Mouse (Mus musculus): ENCODE measurements around the gene Specc1l. TPM values are rescaled to one million over a fixed set of nuclear protein-coding genes. Genes with fewer than 3 reads are reported as not detected.

The Specc1l gene
- polyA plus RNA-seq, 1 experiment = 15.6 TPM

GRCm38 (mm10) chr10:75299785-75300418 lies 88.0 kb downstream of the Specc1l start:
- Histone ChIP-seq H3K4me1 (ENCODE audit: control insufficient read depth, insufficient read depth, low read length) (peaks cover 21% of the 10 kb centered on the region; the same call in 1 of the 2 replicates), H3K36me3 (ENCODE audit: control insufficient read depth, insufficient read depth, low read length) (no peaks in the 10 kb centered on the region; the same call in 1 of the 2 replicates), H3K4me3 (ENCODE audit: insufficient read depth, low read depth, low read length) (no peak overlapping the region), H3K27me3 (replicated peaks; ENCODE audit: control insufficient read depth, insufficient read depth, low read length) (no peaks in the 10 kb centered on the region), H3K27ac (ENCODE audit: insufficient read depth, low read depth, low read length) (no peak overlapping the region)
- 41% methylated on average over 5 of the region's 5 CpGs for WGBS
- TF ChIP-seq POLR2A (IDR thresholded peaks at IDR 0.05; ENCODE audit: low read depth, low read length) = no peak
- TF ChIP-seq CTCF (conservative IDR thresholded peaks at IDR 0.05; ENCODE audit: insufficient read depth, insufficient read length, low read depth, low read length) = no peak
- peak; percentile 76 for DNase-seq

DNA sequence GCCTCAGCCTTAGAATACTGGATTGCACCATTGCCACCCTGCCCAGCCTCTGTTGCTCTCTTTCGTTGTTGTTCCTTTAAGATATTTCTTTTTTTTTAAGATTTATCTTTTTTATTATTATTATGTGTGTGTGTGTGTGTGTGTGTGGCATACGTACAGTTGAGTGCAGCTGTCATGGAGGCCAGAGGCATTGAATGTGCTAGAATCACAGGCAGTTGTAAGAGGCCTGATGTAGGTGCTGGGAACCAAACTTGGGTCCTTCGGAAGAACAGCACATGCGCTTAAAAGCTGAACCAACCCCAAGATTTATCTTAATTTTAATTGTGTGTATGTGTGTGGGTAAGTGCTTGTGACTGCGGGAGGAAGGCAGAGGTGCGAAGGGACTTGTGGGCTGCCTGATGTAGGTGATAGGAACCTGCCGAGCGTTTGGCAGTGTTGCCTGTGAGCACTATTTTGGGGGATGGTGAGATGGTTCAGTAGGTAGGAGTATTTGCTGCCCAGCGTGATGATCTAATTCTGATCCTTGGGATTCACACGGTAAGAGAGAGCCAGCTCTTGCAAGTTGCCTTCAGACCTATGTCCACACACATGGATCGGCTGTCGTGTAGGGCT lies 89.4 kb downstream of the Specc1l start:
- TF ChIP-seq CTCF (conservative IDR thresholded peaks at IDR 0.05; ENCODE audit: insufficient read depth, insufficient read length, low read depth, low read length) (no peak), POLR2A (IDR thresholded peaks at IDR 0.05; ENCODE audit: low read depth, low read length) (no peak)
- 92% methylated on average over 12 of the region's 12 CpGs for WGBS
- DNase-seq = no peak
- Histone ChIP-seq H3K4me1 (ENCODE audit: control insufficient read depth, insufficient read depth, low read length) (peaks cover 16% of the 10 kb centered on the region; the same call in 1 of the 2 replicates), H3K4me3 (ENCODE audit: insufficient read depth, low read depth, low read length) (no peak overlapping the region), H3K27ac (ENCODE audit: insufficient read depth, low read depth, low read length) (no peak overlapping the region), H3K27me3 (replicated peaks; ENCODE audit: control insufficient read depth, insufficient read depth, low read length) (no peaks in the 10 kb centered on the region), H3K36me3 (ENCODE audit: control insufficient read depth, insufficient read depth, low read length) (no peaks in the 10 kb centered on the region; the same call in 1 of the 2 replicates)

- WGBS = 96% methylated on average over 4 of the region's 4 CpGs
- Histone ChIP-seq H3K4me1 (ENCODE audit: control insufficient read depth, insufficient read depth, low read length) (peaks cover 16% of the 10 kb centered on the region; the same call in 1 of the 2 replicates), H3K36me3 (ENCODE audit: control insufficient read depth, insufficient read depth, low read length) (no peaks in the 10 kb centered on the region; the same call in 1 of the 2 replicates), H3K27me3 (replicated peaks; ENCODE audit: control insufficient read depth, insufficient read depth, low read length) (no peaks in the 10 kb centered on the region), H3K27ac (ENCODE audit: insufficient read depth, low read depth, low read length) (no peak overlapping the region), H3K4me3 (ENCODE audit: insufficient read depth, low read depth, low read length) (no peak overlapping the region)
- TF ChIP-seq POLR2A (IDR thresholded peaks at IDR 0.05; ENCODE audit: low read depth, low read length) = no peak
- no peak for TF ChIP-seq CTCF (conservative IDR thresholded peaks at IDR 0.05; ENCODE audit: insufficient read depth, insufficient read length, low read depth, low read length)
- no peak for DNase-seq
These were observed 90.1 kb downstream of the Specc1l start for GRCm38 (mm10) chr10:75301937-75302336.

DNA sequence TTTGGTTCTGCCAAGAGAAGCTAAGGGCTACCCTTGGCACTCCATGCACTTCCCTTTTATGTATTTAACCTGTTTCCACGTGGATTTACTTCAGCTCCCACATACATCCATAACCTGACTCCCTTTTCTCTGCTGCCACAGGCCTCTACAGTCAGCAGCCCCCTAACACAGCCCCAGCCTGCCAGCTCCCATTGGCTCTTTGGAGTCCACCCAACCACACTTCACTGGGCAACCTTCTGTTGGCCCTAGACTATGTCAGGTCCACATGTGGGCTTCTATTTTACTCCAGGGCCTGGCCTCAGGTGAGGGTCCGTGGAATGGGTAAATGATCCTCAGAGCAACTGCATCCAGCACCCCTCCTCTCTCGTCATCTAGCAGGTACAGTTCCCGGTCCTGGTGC lies 90.7 kb downstream of the Specc1l start:
- TF ChIP-seq POLR2A (IDR thresholded peaks at IDR 0.05; ENCODE audit: low read depth, low read length) (no peak), CTCF (conservative IDR thresholded peaks at IDR 0.05; ENCODE audit: insufficient read depth, insufficient read length, low read depth, low read length) (no peak)
- no peak overlapping the region for H3K27ac ChIP-seq (ENCODE audit: insufficient read depth, low read depth, low read length)
- WGBS = 82% methylated on average over 4 of the region's 4 CpGs
- peaks cover 14% of the 10 kb centered on the region; the same call in 1 of the 2 replicates for H3K4me1 ChIP-seq (ENCODE audit: control insufficient read depth, insufficient read depth, low read length)
- no peaks in the 10 kb centered on the region for H3K27me3 ChIP-seq (replicated peaks; ENCODE audit: control insufficient read depth, insufficient read depth, low read length)
- H3K36me3 ChIP-seq (ENCODE audit: control insufficient read depth, insufficient read depth, low read length) = no peaks in the 10 kb centered on the region; the same call in 1 of the 2 replicates
- no peak overlapping the region for H3K4me3 ChIP-seq (ENCODE audit: insufficient read depth, low read depth, low read length)
- DNase-seq = no peak

GRCm38 (mm10) chr10:75303324-75304048 lies 91.6 kb downstream of the Specc1l start:
- Histone ChIP-seq H3K27ac (ENCODE audit: insufficient read depth, low read depth, low read length) (no peak overlapping the region), H3K4me3 (ENCODE audit: insufficient read depth, low read depth, low read length) (no peak overlapping the region), H3K27me3 (replicated peaks; ENCODE audit: control insufficient read depth, insufficient read depth, low read length) (no peaks in the 10 kb centered on the region), H3K4me1 (ENCODE audit: control insufficient read depth, insufficient read depth, low read length) (peaks cover 13% of the 10 kb centered on the region; the same call in 1 of the 2 replicates), H3K36me3 (ENCODE audit: control insufficient read depth, insufficient read depth, low read length) (0 out of 2 replicates have a peak, but pooled peaks cover 2% of the 10 kb centered on the region)
- 73% methylated on average over 8 of the region's 8 CpGs for WGBS
- no peak for DNase-seq
- TF ChIP-seq CTCF (conservative IDR thresholded peaks at IDR 0.05; ENCODE audit: insufficient read depth, insufficient read length, low read depth, low read length) = no peak
- TF ChIP-seq POLR2A (IDR thresholded peaks at IDR 0.05; ENCODE audit: low read depth, low read length) = no peak

- no peak for DNase-seq
- H3K36me3 ChIP-seq (ENCODE audit: control insufficient read depth, insufficient read depth, low read length) = 0 out of 2 replicates have a peak, but pooled peaks cover 2% of the 10 kb centered on the region
- WGBS = 46% methylated on average over 5 of the region's 5 CpGs
- no peaks in the 10 kb centered on the region for H3K27me3 ChIP-seq (replicated peaks; ENCODE audit: control insufficient read depth, insufficient read depth, low read length)
- peak overlapping the region; percentile 39 for H3K27ac ChIP-seq (ENCODE audit: insufficient read depth, low read depth, low read length)
- no peak overlapping the region for H3K4me3 ChIP-seq (ENCODE audit: insufficient read depth, low read depth, low read length)
- H3K4me1 ChIP-seq (ENCODE audit: control insufficient read depth, insufficient read depth, low read length) = peaks cover 13% of the 10 kb centered on the region; the same call in 1 of the 2 replicates
- TF ChIP-seq POLR2A (IDR thresholded peaks at IDR 0.05; ENCODE audit: low read depth, low read length) = no peak
- no peak for TF ChIP-seq CTCF (conservative IDR thresholded peaks at IDR 0.05; ENCODE audit: insufficient read depth, insufficient read length, low read depth, low read length)
These were observed 92.2 kb downstream of the Specc1l start for GRCm38 (mm10) chr10:75304049-75304405.
